Mouse (Mus musculus): ENCODE data around the gene Tirap. TPM values are rescaled to one million over a fixed set of nuclear protein-coding genes. Genes with fewer than 3 reads are reported as not detected.

The Tirap gene
- polyA plus RNA-seq (2016; fragmentation: Nextera tagmentation; extraction: Ambion mirVana), result 11.8 and 11.9 TPM in 2 replicates

GRCm38 (mm10) chr9:35199772-35200471 lies at the start of gene Tirap, which contains the start of gene Srpr:
Gene Tirap (minus strand): TSS chr9:35200291.
Gene Srpr (plus strand): TSS chr9:35200175.
- Histone ChIP-seq H3K4me1 (replicated peaks) (peaks cover 19% of the 10 kb centered on the region), H3K9me3 (replicated peaks) (no peaks in the 10 kb centered on the region), H3K4me3 (peak within 1 kb of the TSS; percentile 80), H3K27me3 (replicated peaks) (no peaks in the 10 kb centered on the region), H3K36me3 (peaks cover 8% of the 10 kb centered on the region), H3K9ac (peak within 1 kb of the TSS; percentile 86), H3K27ac (ENCODE audit: poor library complexity, severe bottlenecking) (no peak within 1 kb of the TSS), H3K4me2 (peak within 1 kb of the TSS; percentile 74)
- ATAC-seq (ENCODE audit: insufficient number of reproducible peaks, low FRiP score), result peak; percentile 90
- WGBS, result under 1% methylated on average over 43 of the region's 44 CpGs

GRCm38 (mm10) chr9:35249476-35249875 lies 49.4 kb upstream of the Tirap start:
- no peak for ATAC-seq (ENCODE audit: insufficient number of reproducible peaks, low FRiP score)
- H3K9ac ChIP-seq, result no peak overlapping the region
- H3K27me3 ChIP-seq (replicated peaks), result no peaks in the 10 kb centered on the region
- H3K4me2 ChIP-seq, result no peak overlapping the region
- no peaks in the 10 kb centered on the region for H3K9me3 ChIP-seq (replicated peaks)
- peaks cover 7% of the 10 kb centered on the region; the same call in 1 of the 2 replicates for H3K4me1 ChIP-seq (replicated peaks)
- H3K36me3 ChIP-seq, result 0 out of 2 replicates have a peak, but pooled peaks cover 3% of the 10 kb centered on the region
- no peak overlapping the region for H3K27ac ChIP-seq (ENCODE audit: poor library complexity, severe bottlenecking)
- H3K4me3 ChIP-seq, result no peak overlapping the region

- Histone ChIP-seq H3K27me3 (replicated peaks) (no peaks in the 10 kb centered on the region), H3K9me3 (replicated peaks) (no peaks in the 10 kb centered on the region), H3K9ac (no peak overlapping the region), H3K36me3 (0 out of 2 replicates have a peak, but pooled peaks cover 3% of the 10 kb centered on the region), H3K4me1 (replicated peaks) (peaks cover 7% of the 10 kb centered on the region; the same call in 1 of the 2 replicates), H3K4me2 (no peak overlapping the region), H3K27ac (ENCODE audit: poor library complexity, severe bottlenecking) (no peak overlapping the region), H3K4me3 (no peak overlapping the region)
- WGBS, result 96% methylated on average over 2 of the region's 2 CpGs
- ATAC-seq (ENCODE audit: insufficient number of reproducible peaks, low FRiP score), result no peak
Observed at GRCm38 (mm10) chr9:35247405-35247804, 47.3 kb upstream of the Tirap start.

- Histone ChIP-seq H3K4me2 (no peak overlapping the region), H3K4me1 (replicated peaks) (peaks cover 9% of the 10 kb centered on the region), H3K9ac (no peak overlapping the region), H3K27me3 (replicated peaks) (no peaks in the 10 kb centered on the region), H3K36me3 (peaks cover 1% of the 10 kb centered on the region; the same call in 1 of the 2 replicates), H3K4me3 (no peak overlapping the region), H3K9me3 (replicated peaks) (no peaks in the 10 kb centered on the region), H3K27ac (ENCODE audit: poor library complexity, severe bottlenecking) (no peak overlapping the region)
- WGBS, result 54% methylated on average over 1 of the region's 1 CpGs
- no peak for ATAC-seq (ENCODE audit: insufficient number of reproducible peaks, low FRiP score)
Observed at GRCm38 (mm10) chr9:35239734-35240133, 39.6 kb upstream of the Tirap start.

GRCm38 (mm10) chr9:35238915-35239571 lies 39.0 kb upstream of the Tirap start:
- no peak overlapping the region for H3K4me2 ChIP-seq
- H3K27me3 ChIP-seq (replicated peaks), result no peaks in the 10 kb centered on the region
- H3K4me1 ChIP-seq (replicated peaks), result peaks cover 9% of the 10 kb centered on the region
- no peaks in the 10 kb centered on the region for H3K9me3 ChIP-seq (replicated peaks)
- H3K36me3 ChIP-seq, result peaks cover 5% of the 10 kb centered on the region
- 50% methylated on average over 6 of the region's 6 CpGs for WGBS
- no peak overlapping the region for H3K9ac ChIP-seq
- H3K4me3 ChIP-seq, result no peak overlapping the region
- peak; percentile 82 for ATAC-seq (ENCODE audit: insufficient number of reproducible peaks, low FRiP score)
- H3K27ac ChIP-seq (ENCODE audit: poor library complexity, severe bottlenecking), result peak overlapping the region; percentile 16; the same call in 1 of the 2 replicates

- no peaks in the 10 kb centered on the region for H3K9me3 ChIP-seq (replicated peaks)
- no peak overlapping the region for H3K4me3 ChIP-seq
- H3K27me3 ChIP-seq (replicated peaks), result no peaks in the 10 kb centered on the region
- no peak overlapping the region for H3K9ac ChIP-seq
- H3K27ac ChIP-seq (ENCODE audit: poor library complexity, severe bottlenecking), result no peak overlapping the region
- 90% methylated on average over 1 of the region's 1 CpGs for whole genome bisulfite sequencing
- peaks cover 9% of the 10 kb centered on the region for H3K4me1 ChIP-seq (replicated peaks)
- no peak overlapping the region for H3K4me2 ChIP-seq
- no peak for ATAC-seq (ENCODE audit: insufficient number of reproducible peaks, low FRiP score)
- peaks cover 9% of the 10 kb centered on the region for H3K36me3 ChIP-seq
Observed at GRCm38 (mm10) chr9:35238371-35238770, 38.3 kb upstream of the Tirap start.

GRCm38 (mm10) chr9:35235996-35236395 lies 35.9 kb upstream of the Tirap start:
- WGBS, result 56% methylated on average over 3 of the region's 3 CpGs
- H3K36me3 ChIP-seq, result peaks cover 30% of the 10 kb centered on the region
- H3K4me2 ChIP-seq, result no peak overlapping the region
- H3K9ac ChIP-seq, result no peak overlapping the region
- no peaks in the 10 kb centered on the region for H3K27me3 ChIP-seq (replicated peaks)
- no peak overlapping the region for H3K27ac ChIP-seq (ENCODE audit: poor library complexity, severe bottlenecking)
- ATAC-seq (ENCODE audit: insufficient number of reproducible peaks, low FRiP score), result no peak
- H3K9me3 ChIP-seq (replicated peaks), result no peaks in the 10 kb centered on the region
- H3K4me3 ChIP-seq, result no peak overlapping the region
- peaks cover 9% of the 10 kb centered on the region for H3K4me1 ChIP-seq (replicated peaks)

GRCm38 (mm10) chr9:35228671-35229070 lies 28.6 kb upstream of the Tirap start:
- no peaks in the 10 kb centered on the region for H3K9me3 ChIP-seq (replicated peaks)
- no peaks in the 10 kb centered on the region for H3K27me3 ChIP-seq (replicated peaks)
- H3K4me1 ChIP-seq (replicated peaks), result no peaks in the 10 kb centered on the region
- no peak for ATAC-seq (ENCODE audit: insufficient number of reproducible peaks, low FRiP score)
- H3K9ac ChIP-seq, result no peak overlapping the region
- peaks cover 40% of the 10 kb centered on the region for H3K36me3 ChIP-seq
- H3K4me3 ChIP-seq, result no peak overlapping the region
- H3K27ac ChIP-seq (ENCODE audit: poor library complexity, severe bottlenecking), result no peak overlapping the region
- 86% methylated on average over 3 of the region's 3 CpGs for WGBS
- H3K4me2 ChIP-seq, result no peak overlapping the region

- Histone ChIP-seq H3K4me3 (no peak overlapping the region), H3K4me1 (replicated peaks) (no peaks in the 10 kb centered on the region), H3K9ac (no peak overlapping the region), H3K9me3 (replicated peaks) (no peaks in the 10 kb centered on the region), H3K4me2 (no peak overlapping the region), H3K36me3 (peaks cover 52% of the 10 kb centered on the region), H3K27ac (ENCODE audit: poor library complexity, severe bottlenecking) (no peak overlapping the region), H3K27me3 (replicated peaks) (no peaks in the 10 kb centered on the region)
- ATAC-seq (ENCODE audit: insufficient number of reproducible peaks, low FRiP score), result no peak
- 89% methylated on average over 3 of the region's 3 CpGs for WGBS
Observed at GRCm38 (mm10) chr9:35223466-35223865, 23.4 kb upstream of the Tirap start.

GRCm38 (mm10) chr9:35217963-35218362 lies 17.9 kb upstream of the Tirap start:
- H3K9ac ChIP-seq, result no peak overlapping the region
- peaks cover 87% of the 10 kb centered on the region for H3K36me3 ChIP-seq
- no peaks in the 10 kb centered on the region for H3K27me3 ChIP-seq (replicated peaks)
- no peak overlapping the region for H3K27ac ChIP-seq (ENCODE audit: poor library complexity, severe bottlenecking)
- H3K4me3 ChIP-seq, result no peak overlapping the region
- no peak overlapping the region for H3K4me2 ChIP-seq
- no peaks in the 10 kb centered on the region for H3K9me3 ChIP-seq (replicated peaks)
- no peak for ATAC-seq (ENCODE audit: insufficient number of reproducible peaks, low FRiP score)
- no peaks in the 10 kb centered on the region for H3K4me1 ChIP-seq (replicated peaks)
- 80% methylated on average over 1 of the region's 1 CpGs for WGBS

Measured in heart, embryonic 12.5 days (tissue).